Mouse (Mus musculus): ENCODE results near the gene Rbm39.
"Not testable (repeated sequence)": the region's sequence is repeated elsewhere in the genome, so short reads cannot be mapped to it uniquely, and the experiment has no call there.

The Rbm39 gene

GRCm38 (mm10) chr2:156180094-156180821 is at the start of gene Rbm39:
Rbm39 (minus strand) TSS chr2:156180238.
- peak; percentile 99 for DNase-seq (ENCODE audit: low read depth, low spot score)

GRCm38 (mm10) chr2:156229171-156229570 is 49.1 kb upstream of the Rbm39 start:
- no peak for DNase-seq (ENCODE audit: low read depth, low spot score)

- DNase-seq (ENCODE audit: low read depth, low spot score) = no peak
Observed at GRCm38 (mm10) chr2:156227689-156228088, 47.7 kb upstream of the Rbm39 start.

GRCm38 (mm10) chr2:156224043-156224442 is 44.0 kb upstream of the Rbm39 start:
- DNase-seq (ENCODE audit: low read depth, low spot score) = no peak

- DNase-seq (ENCODE audit: low read depth, low spot score) = no peak
Observed at GRCm38 (mm10) chr2:156222100-156222499, 42.1 kb upstream of the Rbm39 start.

GRCm38 (mm10) chr2:156217786-156218185 is 37.7 kb upstream of the Rbm39 start:
- DNase-seq (ENCODE audit: low read depth, low spot score) = no peak

GRCm38 (mm10) chr2:156203917-156204316 is 23.9 kb upstream of the Rbm39 start:
- DNase-seq (ENCODE audit: low read depth, low spot score) = no peak

GRCm38 (mm10) chr2:156202848-156203437 is 22.9 kb upstream of the Rbm39 start:
- peak; percentile 51 for DNase-seq (ENCODE audit: low read depth, low spot score)

GRCm38 (mm10) chr2:156201486-156201885 is 21.4 kb upstream of the Rbm39 start:
- no peak for DNase-seq (ENCODE audit: low read depth, low spot score)

- DNase-seq (ENCODE audit: low read depth, low spot score) = no peak
Observed at GRCm38 (mm10) chr2:156199944-156200343, 19.9 kb upstream of the Rbm39 start.

GRCm38 (mm10) chr2:156197129-156197911 is 17.3 kb upstream of the Rbm39 start:
- DNase-seq (ENCODE audit: low read depth, low spot score) = no peak

- peak; percentile 91 for DNase-seq (ENCODE audit: low read depth, low spot score)
Observed at GRCm38 (mm10) chr2:156196302-156197128, 16.5 kb upstream of the Rbm39 start, which contains the start of gene Phf20. Phf20 (plus strand) TSS chr2:156196466.

GRCm38 (mm10) chr2:156194571-156194970 is 14.5 kb upstream of the Rbm39 start:
- DNase-seq (ENCODE audit: low read depth, low spot score) = no peak

- DNase-seq (ENCODE audit: low read depth, low spot score) = no peak
Observed at GRCm38 (mm10) chr2:156193066-156193862, 13.2 kb upstream of the Rbm39 start.

- no peak for DNase-seq (ENCODE audit: low read depth, low spot score)
Observed at GRCm38 (mm10) chr2:156192068-156192467, 12.0 kb upstream of the Rbm39 start.

GRCm38 (mm10) chr2:156191540-156191939 is 11.5 kb upstream of the Rbm39 start:
- DNase-seq (ENCODE audit: low read depth, low spot score) = no peak

- DNase-seq (ENCODE audit: low read depth, low spot score) = no peak
Observed at GRCm38 (mm10) chr2:156190004-156190896, 10.2 kb upstream of the Rbm39 start.

- DNase-seq (ENCODE audit: low read depth, low spot score) = not testable (repeated sequence)
Observed at GRCm38 (mm10) chr2:156189241-156189640, 9.2 kb upstream of the Rbm39 start.

- DNase-seq (ENCODE audit: low read depth, low spot score) = no peak
Observed at GRCm38 (mm10) chr2:156181592-156181991, 1.6 kb upstream of the Rbm39 start.

Data from retina, postnatal 7 days (tissue).